Mouse (Mus musculus): Measurements from ENCODE around the gene Ago3.

The Ago3 gene

DNA sequence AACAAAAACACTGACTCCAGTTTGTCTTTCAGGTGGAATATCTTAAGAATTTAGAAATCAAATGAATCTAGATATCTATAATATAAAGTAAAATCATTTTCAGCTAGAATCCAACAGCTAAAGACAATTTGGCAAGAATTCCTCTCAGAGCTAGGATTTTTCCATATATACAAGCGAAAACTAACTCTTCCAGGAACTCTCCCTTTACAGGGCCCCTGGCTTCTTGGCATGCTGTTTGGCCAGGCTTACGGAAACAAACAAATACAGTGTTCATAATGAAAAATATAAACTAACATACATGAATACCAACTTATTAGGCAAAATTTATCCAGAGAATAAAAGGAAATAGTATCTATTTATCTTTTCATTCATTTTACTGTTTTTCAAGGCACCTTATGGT, 5.5 kb downstream of the Ago3 start:
- DNase-seq (ENCODE audit: low spot score), result no peak

GRCm38 (mm10) chr4:126415707-126416106, 13.6 kb downstream of the Ago3 start:
- no peak for DNase-seq (ENCODE audit: low spot score)

- DNase-seq (ENCODE audit: low spot score), result no peak
These were observed 16.8 kb downstream of the Ago3 start for GRCm38 (mm10) chr4:126412526-126412925.

DNA sequence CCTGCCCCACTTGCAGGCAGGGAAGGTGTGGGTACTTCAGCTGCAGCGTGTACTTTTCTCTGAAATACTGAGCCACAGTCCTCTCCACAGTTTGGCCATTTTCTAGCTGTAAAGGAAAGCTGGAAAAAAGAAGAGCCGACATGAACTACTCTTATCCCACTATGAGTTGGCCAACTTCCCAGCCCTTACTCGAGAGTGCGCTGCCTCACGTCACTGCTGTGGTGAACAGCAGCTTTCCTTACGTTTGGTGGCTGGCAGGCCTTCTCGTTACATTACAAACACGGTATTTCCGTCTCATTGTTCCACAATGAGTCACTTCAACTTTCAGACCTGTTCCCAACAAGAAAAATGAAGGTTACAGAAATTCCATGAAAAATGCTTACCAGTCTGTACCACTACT, 57.9 kb downstream of the Ago3 start:
- DNase-seq (ENCODE audit: low spot score), result no peak

GRCm38 (mm10) chr4:126360069-126360468, 69.3 kb downstream of the Ago3 start:
- no peak for DNase-seq (ENCODE audit: low spot score)

DNA sequence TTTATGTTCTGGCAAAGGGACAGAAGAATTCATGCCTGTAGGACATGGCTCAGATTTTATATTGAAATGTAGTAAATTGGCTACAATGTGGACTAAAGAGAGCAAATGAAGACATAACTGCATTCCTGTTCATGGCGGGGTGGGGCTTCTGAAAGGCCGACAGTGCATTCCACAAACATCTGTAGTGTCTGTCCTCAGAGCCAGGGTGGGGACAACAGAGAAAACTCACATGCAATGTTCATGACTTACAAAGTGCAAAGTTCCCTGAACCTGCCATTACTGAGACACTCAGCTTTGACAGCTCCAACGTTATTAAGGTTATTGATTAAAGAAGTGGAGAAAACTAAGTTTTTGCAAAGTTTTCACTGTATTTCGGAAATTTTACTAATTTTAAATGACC, 85.9 kb downstream of the Ago3 start:
- no peak for DNase-seq (ENCODE audit: low spot score)

DNA sequence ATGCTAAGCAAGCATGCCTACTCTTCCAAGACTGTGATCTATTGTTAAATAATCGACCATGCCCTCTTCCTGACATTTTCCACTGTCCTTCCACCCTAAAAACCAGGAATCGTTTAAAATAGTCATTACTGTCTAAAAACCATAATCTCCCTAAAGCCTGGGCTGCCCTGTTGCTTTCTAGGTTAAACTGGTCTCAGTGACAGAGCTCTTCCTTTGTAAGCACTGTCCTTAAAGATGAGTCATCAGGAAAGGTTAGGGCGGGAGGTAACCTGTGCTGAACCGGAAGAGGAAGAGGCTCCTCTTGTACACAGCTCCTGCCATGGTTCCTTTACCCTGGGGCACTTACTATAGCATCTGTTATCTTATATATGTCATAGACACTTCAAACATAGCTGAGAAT, 89.9 kb downstream of the Ago3 start:
- DNase-seq (ENCODE audit: low spot score), result no peak

- DNase-seq (ENCODE audit: low spot score), result no peak
These were observed 97.0 kb downstream of the Ago3 start for GRCm38 (mm10) chr4:126332358-126332757.

DNA sequence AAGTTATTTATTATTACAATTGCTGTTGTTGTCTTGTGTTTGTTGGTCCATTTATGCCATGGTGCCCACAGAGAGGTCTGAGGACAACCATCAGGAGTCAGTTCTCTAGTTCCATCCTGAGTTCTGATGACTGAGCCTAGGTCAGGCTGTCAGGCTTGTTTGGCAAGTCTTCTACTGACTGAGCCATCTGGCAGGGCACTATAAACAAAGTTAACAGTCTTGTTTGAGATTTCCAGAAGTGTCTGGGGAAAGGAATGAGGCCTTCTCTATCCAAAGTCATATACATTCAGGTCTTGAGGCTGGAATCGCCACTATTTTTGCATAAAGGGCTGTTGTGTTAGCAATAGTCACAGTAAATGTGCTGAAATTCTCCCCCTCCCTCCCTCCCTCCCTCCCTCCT, 97.6 kb downstream of the Ago3 start:
- no peak for DNase-seq (ENCODE audit: low spot score)

DNA sequence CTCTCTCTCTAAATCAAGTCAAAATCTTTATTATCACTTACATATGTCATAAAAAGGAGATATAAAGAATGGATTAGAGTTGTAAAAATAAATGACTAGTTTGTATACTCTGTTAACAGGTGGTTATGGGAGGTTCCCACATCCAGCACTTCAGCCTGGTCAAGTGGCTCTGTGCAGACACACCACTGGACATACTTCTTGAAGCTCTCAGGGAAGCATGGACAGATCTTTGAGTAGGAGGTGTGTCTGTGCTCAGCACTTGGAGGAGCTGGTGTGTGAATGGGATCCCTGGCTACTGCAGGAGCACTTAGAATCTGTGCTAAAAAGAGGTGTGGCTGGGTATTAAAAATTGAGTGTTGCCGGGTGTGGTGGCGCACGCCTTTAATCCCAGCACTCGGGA, 99.1 kb downstream of the Ago3 start:
- DNase-seq (ENCODE audit: low spot score), result no peak

GRCm38 (mm10) chr4:126326036-126326435, 103.3 kb downstream of the Ago3 start:
- no peak for DNase-seq (ENCODE audit: low spot score)

DNA sequence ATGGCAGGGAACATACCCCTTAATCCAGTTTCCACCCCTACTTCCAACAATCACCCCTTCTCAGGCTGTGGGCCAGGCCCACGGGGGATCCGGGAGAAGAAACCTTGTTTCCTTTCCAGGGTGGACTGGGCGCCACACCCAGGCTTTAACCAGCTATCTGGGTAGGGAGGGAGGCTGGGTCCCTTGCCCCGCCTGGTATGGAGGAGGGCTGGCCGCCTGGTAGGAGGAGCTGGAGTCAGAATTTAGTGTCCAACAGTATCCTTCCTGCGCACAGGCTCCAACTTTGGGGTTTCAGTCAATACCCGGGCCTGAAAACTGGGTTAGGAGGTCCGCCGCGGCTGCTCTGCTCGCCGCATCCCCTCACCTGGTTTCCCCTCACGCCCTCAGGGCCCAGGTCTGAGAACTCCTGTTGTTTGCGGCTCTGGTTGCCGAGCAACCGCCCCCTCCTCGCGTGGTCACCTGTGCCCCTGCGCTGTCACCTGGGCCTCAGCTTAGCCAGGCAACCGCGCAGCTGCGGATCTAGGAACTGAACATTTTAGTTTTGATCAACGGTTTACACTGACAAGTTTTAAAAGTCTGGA, 104.0 kb downstream of the Ago3 start, which contains the start of gene Tekt2:
TSS of gene Tekt2 (minus strand) at position 408 of the 581 bp plus-strand sequence.
- no peak for DNase-seq (ENCODE audit: low spot score)

GRCm38 (mm10) chr4:126324861-126325260, 104.5 kb downstream of the Ago3 start:
- no peak for DNase-seq (ENCODE audit: low spot score)

DNA sequence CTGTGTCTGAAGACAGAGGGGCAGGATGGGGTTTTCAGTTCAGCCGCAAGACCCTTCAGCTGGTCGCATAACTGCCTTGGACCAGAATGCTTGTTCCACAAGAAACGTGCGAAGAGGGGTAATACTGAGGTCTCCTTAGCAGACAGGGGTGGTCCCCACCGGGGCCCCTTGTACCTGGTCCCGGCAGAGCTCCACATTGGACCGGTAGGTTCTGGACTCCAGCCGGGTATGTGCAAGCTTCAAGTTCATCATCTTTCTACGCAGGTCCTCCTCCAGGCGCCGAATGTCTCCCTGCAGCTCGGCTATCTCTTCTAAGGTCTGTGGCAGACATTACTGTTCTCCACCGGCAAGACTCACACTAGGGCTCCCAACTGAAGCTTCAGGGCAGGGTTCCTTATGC, 106.7 kb downstream of the Ago3 start:
- no peak for DNase-seq (ENCODE audit: low spot score)

- DNase-seq (ENCODE audit: low spot score), result no peak
These were observed 107.4 kb downstream of the Ago3 start for GRCm38 (mm10) chr4:126321854-126322511.

DNA sequence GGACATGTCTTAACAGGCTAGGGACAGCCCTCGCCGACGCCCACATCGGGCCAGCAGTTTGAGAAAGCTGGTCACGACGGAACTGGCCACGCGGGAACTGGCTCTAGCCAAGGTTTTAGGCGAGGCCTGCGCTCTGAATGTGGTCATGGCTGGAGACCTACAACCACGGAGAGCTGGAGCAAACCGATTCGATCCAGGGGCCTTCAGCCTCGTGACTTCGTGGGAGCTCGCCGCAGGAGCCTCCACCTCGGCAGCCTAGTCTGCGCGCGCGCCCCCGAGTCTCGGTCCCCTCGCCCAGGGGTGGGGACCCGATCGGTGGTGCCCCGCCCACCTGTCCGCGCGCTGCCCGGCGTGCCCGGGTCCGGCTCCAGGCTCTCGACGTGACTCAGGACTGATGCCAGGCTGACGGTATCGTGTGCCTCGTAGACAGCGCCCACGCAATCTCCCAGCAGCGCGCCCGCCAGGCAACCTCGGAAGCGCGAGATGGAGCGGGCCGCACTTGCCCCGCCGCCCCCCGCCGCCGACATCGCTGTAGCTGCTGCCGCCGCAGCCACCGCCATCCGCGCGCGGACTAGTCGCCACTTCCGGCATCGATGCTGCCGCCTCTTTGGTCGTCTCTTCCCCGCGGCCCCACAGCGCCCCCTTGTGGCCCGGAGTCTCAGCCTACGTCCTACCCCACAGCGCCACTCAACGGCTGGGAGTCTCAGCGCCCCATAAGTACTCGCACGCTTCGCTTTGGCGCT, 108.1 kb downstream of the Ago3 start, which contains the start of gene Adprhl2:
TSS of gene Adprhl2 (minus strand) at position 593 of the 743 bp plus-strand sequence.
- DNase-seq (ENCODE audit: low spot score), result peak; percentile 98

DNA sequence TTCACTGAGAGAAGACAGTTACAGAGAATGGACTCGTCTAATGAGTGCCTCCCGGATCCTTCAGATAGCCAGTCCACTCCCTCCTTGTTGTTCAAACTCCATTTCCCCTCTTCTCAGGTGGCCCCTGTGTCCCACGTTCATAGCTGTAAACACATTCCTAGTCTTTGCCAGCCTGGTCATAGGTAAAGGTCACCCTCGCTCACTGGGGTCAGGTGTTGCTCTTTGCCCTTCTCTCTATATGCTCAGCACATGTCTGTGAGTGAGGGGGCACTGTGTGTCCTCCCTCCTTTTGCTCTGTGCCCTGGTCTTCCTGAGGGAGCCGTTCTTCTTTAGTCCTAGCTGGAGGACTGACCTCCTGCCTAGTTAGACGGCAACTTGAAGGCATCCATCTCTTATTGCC, 109.5 kb downstream of the Ago3 start:
- DNase-seq (ENCODE audit: low spot score), result no peak

DNA sequence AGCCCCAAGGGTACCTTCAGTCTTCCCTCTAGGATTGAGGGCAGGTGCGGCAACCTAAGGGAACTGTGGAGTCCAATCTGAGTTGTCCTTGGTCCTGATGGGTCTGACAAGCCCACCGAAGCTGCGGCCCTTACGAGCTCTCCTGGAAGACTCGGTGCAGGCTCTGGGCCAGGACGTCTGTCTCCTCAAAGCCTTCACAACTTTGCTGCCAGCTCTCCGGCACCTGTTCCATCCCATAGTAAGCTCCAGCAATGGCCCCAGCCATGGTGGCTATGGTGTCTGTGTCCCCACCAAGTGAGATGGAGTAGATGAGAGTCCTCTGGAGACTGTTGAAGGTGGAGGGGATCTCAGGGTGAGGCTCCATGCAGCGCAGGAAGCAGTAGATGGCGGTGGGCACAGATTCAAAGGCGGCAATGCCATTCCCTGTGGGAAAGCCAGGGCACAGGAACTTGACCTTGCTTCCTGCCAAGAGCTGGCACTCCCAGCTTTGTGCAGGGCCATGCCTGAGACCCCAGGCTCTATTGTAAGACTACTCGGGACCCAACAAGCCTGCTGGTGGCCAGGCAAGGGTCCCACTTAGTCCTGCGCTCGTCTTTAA, 112.8 kb downstream of the Ago3 start:
- DNase-seq (ENCODE audit: low spot score), result no peak

DNA sequence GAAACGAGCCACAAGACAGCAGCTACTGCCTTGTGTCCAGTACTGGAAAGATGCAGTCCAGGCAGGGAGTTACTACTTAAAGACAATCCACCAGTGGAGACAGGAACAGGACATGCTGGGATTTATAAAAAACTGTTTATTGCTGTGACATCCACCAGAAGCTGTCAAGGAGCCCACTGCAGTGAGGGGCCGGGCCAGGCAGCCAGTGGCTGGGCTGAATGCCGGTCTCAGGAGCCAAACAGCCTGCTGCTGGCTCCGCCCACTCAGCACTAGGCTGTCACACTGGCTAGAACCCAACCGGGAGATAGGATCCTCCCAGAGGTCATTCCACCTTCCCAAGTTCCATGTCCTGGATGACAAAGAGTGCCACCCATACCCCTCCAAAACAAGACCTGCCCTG, 113.4 kb downstream of the Ago3 start:
- peak; percentile 50 for DNase-seq (ENCODE audit: low spot score)

DNA sequence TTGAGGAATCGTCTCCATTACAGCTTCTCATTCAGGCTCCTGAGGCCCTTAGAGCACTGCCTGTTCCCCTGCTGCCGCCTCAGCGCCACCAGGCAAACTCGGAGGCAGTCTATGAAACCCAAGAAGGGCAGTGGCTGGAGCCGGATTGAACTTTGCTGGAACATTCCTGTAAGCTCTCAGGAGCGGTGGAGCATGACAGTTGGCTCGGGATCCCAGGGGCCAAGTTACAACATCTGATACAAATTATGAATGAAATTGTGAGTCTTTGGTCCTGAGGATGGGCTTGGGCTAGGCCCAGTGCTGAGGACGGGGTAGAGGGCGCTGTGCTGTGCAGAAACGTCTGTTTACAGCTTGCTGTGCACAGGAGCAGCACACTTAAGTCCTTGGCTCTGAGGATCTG, 115.0 kb downstream of the Ago3 start:
- DNase-seq (ENCODE audit: low spot score), result no peak

DNA sequence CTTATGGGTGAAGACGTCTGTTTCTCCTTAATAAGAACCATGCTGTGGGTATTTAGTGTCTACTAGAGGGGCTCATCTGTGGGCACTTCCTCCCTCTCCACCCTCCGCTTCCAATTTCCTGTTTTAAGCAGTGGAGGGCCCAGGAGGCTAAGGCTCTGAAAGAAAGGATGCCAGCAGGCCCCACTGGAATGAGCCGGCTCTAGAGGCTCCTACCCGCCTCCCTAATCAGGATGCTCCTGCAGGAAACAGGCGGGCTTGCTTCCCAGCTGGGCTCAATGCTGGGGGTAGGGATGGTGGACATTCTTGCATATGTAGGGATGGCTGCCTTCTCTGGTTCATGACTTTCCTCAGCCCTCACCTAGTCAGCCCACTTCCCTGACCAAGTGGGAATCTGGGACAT, 116.2 kb downstream of the Ago3 start:
- no peak for DNase-seq (ENCODE audit: low spot score)

- DNase-seq (ENCODE audit: low spot score), result no peak
These were observed 117.7 kb downstream of the Ago3 start for GRCm38 (mm10) chr4:126311566-126312200.
